Mouse (Mus musculus) T-helper 2 cell (primary cell): Measurements from ENCODE around the gene Rtkn2.

Source experiments
- in situ Hi-C: fragments of 300-600 bp; cut with MboI, MseI; formaldehyde crosslinking; loops from one replicate; pipeline ENCODE4 v1.15.1; 2025; ENCODE audit warnings: high pct_unique_total_duplicates

Gene Rtkn2

DNA sequence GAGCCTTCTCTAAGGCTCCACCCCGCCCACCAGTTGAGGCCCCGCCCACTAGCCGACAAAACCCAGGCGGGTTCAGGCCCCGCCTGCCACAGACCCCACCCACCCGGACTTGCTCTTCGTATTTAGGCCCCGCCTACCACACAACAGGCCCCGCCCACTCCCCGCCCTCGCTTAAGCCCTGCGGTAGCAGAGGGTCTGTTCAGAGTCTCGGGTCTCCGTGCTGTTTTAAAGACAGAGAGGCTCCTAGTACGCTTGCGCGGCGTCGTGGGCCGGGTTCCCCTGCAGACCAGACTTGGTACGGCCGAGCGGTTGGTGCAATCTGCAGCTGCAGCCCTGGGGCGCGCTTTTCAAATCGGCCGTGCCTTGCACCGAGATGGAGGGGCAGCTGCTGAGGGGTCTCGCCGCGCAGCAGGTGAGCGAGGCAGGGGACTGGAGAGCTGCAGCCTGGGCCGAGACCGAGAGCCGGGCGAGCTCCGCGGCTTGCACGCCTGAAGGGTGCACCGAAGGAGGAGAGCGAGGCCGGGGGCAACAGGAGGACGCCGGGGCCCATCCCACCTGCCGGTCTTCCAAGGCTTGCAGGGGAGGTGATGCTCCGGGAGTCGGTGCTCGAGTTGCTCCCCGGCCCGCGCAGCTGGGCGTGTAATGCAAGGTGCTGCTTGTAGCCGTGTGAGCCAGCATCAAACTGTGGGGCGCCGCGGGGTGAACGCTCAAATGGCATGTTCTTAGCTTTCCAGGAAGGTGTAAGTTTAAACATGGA, at the start of gene Rtkn2:
TSS of gene Rtkn2 (plus strand) at position 170 of the 757 bp plus-strand sequence.
- in situ Hi-C loops: no loop called here

DNA sequence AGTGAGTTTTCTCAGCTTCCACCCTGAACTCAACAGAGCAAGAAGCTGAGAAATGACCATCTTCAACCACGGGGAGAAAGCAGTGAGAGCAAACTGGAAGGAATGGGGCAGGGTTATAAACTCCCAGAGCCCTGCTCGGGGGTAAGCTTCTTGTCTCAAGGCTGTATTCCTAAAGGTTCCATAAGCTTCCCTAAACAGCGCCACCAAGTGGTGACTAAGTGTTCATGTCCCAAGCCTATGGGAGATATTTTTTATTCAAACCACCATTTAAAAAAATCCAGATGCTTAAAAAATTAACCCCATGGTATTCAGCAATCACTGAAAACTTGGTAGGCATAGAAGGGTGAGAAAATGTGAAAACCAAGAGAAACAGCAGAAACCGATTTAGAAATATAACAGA, 48.0 kb upstream of the Rtkn2 start:
- in situ Hi-C loops: loop anchor here (10.0 kb wide), 1 partner anchor 1023 kb away; no protein-coding TSS in a partner anchor

DNA sequence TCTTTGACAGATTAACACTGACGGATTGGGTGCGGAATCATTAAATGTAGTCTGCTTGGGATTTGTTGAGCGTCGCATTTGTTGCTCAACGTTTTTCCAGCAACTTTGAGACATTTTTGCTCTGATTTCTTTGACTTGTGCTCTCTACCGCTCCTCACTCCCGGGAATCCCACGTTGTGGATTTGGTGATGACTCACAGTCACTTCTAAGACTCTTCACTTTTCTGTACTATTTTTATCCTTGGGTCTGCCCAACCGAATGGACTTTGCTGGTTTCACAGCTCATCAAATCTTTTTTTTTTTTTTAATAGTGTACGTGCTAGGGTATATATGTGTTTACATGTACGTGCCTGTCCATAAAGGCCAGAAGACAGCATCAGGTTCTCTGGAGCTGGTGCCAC, 46.6 kb upstream of the Rtkn2 start:
- in situ Hi-C loops: loop anchor here (10.0 kb wide), 1 partner anchor 1022 kb away; no protein-coding TSS in a partner anchor

DNA sequence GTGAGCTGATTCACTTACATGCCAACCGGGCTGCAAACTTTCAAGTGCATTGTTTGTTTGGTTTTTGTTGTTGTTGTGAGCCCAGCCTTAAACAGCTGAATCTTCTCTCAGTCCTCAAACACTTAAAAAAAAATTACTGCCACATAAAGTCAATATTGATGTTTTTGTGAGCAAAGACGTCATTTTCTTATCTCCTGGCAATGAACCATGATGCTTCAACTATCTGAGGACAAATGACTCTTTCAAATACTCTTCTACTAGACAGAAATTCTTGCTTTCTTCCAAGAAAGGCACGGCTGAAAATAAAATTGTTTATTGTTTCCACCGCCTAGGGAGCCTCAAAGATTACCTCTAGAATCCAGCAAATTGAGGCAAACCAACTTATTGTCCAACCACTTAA, 42.4 kb upstream of the Rtkn2 start:
- in situ Hi-C loops: loop anchor here (10.0 kb wide), 1 partner anchor 1018 kb away; no protein-coding TSS in a partner anchor

DNA sequence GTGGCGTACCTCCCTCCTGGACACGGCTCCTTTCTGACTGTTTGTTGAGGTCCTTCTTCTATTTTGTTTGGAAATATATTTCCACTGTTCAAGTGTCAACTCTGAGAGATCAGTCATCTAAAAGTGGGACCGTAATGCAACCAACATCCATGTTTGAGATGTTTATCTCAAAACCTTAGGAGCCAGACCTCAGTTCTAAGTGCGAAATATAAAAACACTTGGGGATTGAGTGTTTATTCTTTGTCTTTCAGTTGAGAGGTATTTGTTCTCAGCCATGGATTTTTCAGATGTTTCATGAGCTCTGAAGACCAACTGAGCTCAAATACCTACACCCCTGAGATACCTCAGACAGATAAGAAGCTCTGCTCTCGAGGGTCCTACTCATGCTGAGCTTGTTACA, 41.6 kb upstream of the Rtkn2 start:
- in situ Hi-C loops: loop anchor here (10.0 kb wide), 1 partner anchor 1017 kb away; no protein-coding TSS in a partner anchor

DNA sequence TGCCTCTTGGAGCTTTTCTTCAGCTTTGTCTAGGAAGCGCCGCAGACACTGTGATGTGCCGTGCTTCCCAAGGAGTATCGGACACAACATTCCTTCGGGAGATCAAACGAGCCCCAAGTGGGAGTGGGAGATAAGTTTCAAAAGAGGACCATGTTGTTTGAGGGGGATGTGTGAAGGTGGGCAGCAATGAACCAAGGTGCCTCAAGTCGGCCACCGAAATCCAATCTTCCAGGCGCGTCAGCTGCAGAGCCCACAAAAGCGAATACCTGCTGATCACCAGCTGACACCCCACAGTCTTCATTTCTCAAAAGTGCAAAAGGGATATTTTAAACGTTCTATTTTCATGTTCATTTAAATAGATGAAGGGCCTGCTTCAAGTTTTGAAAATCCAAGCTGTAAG, 39.8 kb upstream of the Rtkn2 start:
- in situ Hi-C loops: loop anchor here (10.0 kb wide), 1 partner anchor 1015 kb away; no protein-coding TSS in a partner anchor

DNA sequence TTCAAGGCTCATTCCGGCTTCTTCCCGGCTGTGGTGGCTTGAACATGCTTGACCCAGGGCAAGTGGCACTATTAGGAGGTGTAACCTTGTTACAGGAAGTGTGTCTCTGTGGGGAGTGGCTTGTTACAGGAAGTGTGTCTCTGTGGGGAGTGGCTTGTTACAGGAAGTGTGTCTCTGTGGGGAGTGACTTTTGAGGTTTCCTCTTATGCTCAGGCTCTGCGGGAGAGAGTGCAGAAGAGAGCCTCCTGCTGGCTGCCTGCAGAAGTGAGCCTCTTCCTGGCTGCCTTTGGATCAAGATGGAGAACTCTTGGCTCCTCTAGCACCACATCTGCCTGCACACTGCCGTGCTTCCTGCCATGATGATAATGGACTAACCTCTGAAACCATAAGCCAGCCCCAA, 35.9 kb upstream of the Rtkn2 start:
- in situ Hi-C loops: no loop called here

DNA sequence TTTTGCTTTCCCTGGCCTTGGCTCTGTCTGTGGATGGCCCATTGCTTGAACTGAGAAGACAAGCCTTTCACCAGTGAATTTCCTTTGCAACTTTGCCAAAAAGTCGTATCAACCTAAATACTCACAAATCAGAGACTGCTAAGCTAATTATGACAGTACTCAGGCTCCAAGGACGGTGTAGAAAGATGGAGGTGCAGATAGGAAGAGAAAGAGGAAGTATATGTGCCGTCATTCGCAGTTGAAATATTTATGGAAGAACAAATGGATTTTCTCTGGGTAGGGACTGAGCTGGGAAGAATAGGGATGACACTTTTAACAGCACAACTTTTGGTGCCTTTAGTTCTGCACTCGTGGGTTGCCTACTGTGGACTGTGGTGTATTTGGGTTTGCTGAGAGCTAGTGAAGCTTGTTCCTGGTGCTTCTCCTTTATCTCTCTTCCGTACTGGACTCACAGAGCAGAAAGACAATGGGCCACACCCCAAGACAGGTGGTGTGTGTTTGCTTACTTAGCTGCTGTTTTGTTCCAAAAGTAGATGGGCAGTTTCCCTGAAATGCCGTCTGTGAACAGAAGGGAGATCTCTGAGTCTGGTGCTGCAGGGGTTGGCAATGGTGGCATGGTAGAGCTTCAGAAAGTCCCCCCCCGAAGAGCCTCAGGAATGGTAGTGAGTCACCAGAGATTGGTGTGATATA, 29.2 kb upstream of the Rtkn2 start:
- in situ Hi-C loops: no loop called here

DNA sequence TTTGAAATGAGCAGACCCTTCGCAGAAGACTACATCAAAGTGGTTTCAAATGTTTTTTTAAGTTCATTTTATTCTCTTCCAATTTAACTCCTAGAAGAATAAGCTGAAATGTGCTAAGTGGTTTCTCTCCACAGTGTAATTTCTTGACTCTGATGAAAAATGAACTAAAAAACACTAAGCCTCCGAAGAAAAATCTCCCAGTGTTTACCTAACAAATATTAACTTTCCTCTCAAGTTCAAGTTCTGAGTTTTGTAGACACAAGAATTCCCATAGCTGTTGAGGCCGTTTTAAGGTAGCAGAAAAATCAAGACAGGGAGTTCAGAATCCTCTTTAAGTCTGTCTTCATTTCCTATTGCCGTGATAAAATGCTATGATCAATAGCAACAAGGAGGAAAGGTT, 27.7 kb upstream of the Rtkn2 start:
- in situ Hi-C loops: no loop called here

DNA sequence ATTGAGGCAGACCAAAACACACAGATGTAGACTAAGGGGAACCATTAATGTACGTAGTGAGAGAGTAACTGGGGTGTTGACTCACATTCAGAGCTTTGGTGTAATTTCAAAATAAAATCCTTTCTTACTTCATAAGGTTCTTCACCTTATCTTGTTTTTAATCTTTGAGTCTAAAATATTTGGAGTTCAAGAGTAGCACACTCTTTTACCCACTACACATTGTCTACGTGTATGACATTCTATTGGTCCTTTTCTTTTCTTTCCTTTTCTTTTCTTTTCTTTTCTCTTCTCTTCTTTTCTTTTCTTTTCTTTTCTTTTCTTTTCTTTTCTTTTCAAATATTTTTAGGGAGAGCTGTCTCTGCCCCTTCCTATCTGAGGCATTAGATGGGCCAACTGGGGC, 23.4 kb upstream of the Rtkn2 start:
- in situ Hi-C loops: no loop called here

DNA sequence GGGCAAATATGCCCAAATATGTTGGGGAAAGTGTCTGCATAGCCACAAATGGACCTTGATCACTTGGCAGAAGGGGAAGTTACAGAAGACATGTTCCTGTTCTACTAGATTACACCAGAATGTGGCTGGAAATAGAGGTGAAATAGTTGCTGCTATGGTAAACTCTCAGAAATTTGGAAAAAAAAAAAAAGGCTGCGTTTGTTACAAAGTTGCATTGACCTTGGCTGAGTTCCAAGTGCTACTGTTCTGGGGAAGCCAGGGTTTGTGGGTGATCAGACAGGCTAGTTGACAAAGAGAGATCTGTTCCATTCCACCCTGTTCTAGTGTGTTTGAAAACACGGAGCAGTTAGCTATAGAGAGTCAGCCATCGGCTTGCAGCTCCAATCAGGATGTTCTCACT, 19.4 kb upstream of the Rtkn2 start:
- in situ Hi-C loops: no loop called here

DNA sequence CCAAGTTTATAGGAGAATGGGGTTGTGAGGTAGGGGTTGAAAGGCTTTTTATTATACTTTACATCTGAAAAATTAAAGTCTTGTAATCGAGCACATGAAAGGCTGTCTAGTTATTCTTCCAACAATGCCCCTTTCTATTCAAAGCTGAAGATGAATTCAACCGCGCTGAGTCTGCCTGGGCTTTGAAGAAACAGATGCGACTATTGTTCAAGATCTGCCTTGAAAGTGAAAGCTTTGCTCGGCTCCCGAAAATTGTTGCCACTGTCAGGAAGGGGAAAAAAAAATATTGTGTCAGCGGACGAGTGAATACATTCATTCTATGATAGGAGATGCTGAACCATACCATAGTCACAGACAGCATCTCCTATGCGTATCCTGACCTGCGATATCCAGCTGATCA, 16.9 kb upstream of the Rtkn2 start:
- in situ Hi-C loops: no loop called here

DNA sequence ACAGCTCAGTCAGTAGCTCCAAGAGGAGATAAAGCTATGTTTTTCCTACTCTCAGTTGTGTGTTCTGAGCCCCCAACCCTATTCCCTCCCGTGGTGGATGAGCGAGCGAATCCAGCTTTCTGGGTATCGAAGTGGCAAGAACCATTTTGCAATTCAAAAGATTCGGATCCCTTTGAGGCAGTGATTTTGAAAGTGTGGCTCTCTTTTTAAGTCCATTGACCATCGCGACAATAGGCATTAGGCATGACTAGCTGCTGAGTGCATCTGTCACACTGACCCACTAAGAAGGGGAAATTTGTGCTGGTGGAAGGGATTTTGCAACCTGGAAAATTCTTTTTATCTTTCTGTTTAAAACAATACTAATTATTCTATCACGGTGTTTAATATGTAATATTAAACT, 15.3 kb upstream of the Rtkn2 start:
- in situ Hi-C loops: no loop called here

DNA sequence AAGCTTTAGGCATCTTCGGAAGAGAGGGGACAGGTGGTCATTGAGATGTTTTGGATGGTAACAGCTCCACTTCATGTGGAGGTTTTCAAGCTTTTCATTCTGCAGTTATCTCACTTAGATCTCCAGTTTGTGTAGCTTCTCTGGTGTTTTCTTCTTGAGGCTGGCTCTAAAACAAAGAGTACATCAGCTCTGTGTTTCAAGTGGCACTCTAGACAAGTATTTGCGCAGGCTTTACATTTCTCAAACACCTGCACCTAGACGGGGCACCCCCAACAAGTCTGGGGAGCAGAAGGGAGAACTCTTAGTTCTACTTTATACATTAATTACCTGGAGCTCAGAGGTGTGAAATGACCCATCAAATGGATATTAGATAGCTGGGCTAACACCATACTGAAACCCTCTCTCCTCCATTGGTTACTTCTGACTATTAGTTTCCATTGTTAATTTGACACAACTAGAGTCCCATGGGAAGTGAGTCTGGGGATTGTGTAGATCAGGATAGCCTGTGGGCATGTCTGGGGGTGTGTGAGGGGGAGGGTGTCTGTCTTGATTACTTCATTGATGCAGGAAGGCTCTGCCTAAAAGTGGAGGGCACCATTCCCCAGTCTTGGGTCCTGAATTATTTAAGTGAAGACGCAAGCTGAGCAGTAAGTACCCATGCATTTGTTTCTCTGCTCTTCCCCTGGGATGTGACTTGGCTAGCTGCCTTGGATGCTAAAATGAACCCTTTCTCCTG, 14.0 kb upstream of the Rtkn2 start:
- in situ Hi-C loops: no loop called here

DNA sequence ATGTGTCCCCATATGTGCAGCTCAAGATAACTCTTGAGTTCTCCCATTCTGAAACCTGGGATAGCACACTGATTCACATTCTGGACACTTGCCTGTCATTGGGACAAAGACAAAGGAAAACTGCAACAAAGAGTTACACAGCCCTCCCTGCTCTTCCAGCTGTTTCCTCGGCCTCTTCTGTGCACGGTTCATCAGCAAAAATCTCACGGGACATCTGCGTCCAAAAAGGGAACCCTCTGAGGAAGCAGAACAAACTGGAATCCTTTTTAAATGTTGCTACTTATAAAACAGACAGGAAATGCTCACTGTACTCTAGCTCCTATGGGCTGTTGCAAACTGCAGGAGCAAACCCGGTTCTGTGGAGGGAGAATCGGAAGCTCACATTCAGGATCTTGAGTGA, 13.3 kb upstream of the Rtkn2 start:
- in situ Hi-C loops: no loop called here

DNA sequence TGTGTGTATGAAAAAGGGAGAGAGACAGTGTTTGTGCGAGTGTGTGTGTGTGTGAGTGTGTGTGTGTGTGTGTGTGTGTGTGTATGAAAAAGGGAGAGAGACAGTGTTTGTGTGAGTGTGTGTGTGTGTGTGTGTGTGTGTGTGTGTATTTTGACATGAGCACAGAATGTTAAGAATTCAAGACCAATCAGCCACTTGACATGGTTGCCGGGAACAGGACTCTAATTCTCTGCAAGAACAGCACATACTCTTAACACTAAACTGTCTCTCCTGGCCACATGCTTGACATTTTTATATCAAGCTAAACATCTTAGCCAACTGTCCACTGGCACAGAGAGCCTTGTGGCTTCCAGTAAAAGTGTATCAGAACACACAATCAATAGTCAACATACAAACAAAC, 12.4 kb upstream of the Rtkn2 start:
- in situ Hi-C loops: no loop called here

DNA sequence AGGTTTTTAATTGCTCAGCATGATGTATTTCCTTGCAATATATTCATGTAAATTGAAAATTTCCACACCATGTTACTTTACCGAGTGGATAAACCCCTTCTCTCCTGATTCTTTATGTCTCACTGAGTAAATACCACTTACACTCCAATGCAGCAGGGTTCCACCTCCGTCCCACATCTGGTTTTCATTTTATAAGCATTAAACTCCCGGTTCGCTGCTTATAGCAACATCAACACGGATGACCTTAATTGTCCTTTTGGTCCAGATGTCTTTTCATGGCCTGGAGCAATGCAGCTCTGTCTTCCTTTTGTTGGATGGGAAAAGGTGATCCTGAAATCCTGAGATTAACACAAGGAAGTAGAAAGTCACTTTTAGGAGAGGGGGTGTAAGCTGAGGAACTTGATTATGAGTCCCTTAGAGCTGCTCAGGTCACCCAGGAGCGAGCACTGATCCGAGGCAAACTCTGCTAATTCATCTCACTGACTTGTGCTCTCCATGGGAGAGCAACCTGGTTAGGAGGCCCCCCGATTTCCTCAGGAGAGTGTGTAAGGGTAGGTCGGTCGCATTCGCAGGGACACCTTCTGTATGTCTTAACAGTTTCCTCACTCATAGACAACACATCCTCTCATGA, 8.1 kb upstream of the Rtkn2 start:
- in situ Hi-C loops: no loop called here

DNA sequence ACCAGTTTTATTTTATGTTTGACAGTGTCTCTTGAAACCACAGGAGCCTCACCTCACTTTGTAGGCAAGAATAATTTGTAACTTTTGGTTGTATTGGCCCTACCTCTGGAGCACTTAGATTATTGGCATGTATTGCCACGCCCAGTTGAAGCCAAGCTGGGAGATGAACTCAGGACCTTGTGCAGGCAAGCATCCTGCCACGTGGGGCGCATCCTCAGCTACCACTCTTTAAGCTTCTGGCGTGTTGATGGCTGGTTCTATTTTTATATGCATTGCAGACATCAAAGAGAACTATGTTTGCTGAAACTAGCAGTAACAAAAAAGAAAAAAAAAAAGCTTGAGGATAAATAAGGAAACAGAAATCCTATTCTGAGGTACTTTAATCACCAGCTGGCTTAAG, 2.1 kb upstream of the Rtkn2 start:
- in situ Hi-C loops: no loop called here

DNA sequence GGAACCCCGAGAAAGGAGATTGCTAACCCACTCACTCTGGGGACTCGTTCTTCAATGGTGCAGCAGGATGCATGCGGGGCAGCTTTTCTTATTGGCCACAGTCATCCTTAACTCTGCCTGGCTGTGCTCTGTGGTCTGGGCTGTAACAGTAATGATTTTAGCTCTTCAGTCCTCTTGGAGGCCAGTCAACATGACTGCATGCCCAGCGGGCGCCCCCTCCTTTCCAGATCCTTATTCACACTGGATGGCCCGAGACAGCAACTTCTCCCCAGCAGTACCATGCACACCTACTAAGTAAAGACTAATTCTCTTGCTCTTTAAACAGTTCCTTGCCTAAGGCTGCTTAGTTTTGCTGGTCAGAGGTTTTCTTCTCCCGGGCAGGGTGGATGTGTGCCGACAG, 4.4 kb downstream of the Rtkn2 start:
- in situ Hi-C loops: no loop called here

DNA sequence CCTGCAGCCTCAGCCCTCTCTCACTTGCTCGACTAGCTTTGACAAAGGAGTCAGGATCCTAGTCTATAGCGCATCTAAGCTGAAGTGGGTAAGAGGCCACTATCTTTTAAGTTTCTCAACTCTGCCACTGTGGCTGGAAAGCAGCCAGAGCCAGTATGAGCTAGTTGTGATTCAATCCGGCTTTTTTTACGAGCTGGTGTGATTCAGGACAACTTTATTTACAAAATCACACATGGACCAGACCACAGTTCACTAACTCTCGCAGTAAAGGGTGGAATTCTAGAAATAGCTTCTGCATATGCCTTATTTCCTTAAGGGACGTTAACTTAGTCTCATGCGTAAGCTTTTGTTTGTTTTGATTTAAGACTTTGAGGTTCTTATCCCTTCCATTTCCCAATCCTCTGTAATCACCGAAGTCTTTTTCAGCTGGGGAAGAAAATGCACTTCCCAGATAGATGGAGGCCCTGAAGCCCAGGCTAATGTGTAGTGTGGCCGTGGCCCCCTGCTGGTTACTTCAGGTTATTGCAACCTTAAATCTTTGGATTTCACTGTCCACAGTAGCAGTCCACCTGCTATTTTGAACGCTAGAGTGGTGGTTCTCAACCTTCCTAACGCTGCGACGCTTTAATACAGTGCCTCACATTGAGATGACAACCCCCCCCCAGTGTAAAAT, 5.0 kb downstream of the Rtkn2 start:
- in situ Hi-C loops: no loop called here

DNA sequence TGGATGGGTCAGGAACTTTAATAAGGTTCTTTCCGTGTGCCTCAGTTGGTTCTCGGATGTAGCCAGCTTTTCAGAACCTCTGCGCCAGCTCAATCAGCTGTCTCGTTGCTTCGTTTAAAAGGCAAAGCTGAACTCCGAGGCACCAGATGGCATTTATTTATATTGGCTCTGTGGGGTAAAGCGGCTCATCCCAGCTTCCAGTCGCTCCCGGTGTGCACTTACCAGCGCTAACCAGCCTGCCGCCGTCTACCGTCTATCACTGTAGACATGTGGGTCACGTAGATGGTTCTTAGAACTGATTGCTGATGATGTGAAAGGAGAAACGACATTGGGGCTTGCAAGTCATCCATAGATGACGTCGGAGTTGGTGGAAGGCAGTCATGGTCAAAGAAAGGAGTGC, 5.7 kb downstream of the Rtkn2 start:
- in situ Hi-C loops: no loop called here
